Mouse (Mus musculus) lung, adult 2 months (tissue): ENCODE data around the gene Tmprss5.

Source experiments
- CTCF ChIP-seq: fragments of 200-500 bp; IDR thresholded peaks from 2 replicates; pipeline ENCODE4 v1.5.1; 2011; ENCODE audit warnings: mild to moderate bottlenecking, low read length, control low read depth; ENCODE audit not compliant: insufficient read depth
- POLR2A ChIP-seq: fragments of 200-500 bp; IDR thresholded peaks from 2 replicates; pipeline ENCODE4 v1.6.1; 2011; ENCODE audit warnings: low read depth, mild to moderate bottlenecking, control low read depth, low read length, borderline replicate concordance; ENCODE audit errors: extremely low read depth

DNA sequence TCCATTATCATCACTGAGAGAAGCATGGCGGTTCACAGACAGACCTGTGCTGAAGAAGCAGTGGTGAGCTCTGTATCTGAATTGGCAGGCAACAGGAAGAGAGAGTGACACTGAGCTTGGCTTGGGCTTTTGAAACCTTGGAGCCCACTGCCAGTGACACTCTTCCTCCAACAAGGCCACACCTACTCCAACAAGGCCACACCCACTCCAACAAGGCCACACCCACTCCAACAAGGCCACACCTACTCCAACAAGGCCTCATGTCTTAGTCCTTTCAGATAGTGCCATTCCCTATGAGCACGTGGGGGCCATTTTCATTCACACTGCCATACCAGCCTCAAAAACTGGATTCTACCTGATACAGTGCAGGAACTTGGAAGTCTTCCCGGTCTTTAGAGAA, 17.8 kb downstream of the Tmprss5 start:
- no peak for TF ChIP-seq POLR2A
- TF ChIP-seq CTCF: no peak
